ENCODE assay signal across 17 mouse cellular contexts in the genomic region with DNA sequence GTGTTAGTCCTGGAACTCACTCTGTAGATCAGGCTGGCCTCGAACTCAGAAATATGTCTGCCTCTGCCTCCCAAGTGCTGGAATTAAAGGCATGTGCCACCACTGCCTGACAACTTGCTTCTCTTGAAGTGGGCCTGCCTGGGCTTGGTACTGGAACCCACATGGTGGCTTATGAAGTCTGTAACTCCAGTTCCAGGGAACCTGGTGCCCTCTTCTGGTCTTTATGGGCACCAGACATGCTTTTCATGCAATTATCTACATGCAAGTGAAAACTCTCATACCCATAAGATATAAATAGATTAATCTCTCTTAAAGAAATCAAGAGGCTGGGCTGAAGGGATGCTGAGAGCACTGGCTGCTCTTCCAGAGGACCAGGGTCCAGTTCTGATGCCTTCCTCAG. TPM values are rescaled to one million over a fixed set of nuclear protein-coding genes. Genes with fewer than 3 reads are reported as not detected.
DNase-seq lines count a peak whose midpoint lies in the region; ATAC-seq and TF ChIP-seq lines count a peak whose summit lies in the region.
"Had no signal": no experiment of that assay in that cellular context is flagged by ENCODE, and none has a peak within 500 bp of the region (broad histone marks: within the 10 kb centered on the region; RNA-seq: fewer than 3 reads in every experiment).

No protein-coding gene starts in this region.

- intact Hi-C loops in heart, adult 2 months (cut with DNase I): no loop called here

- H3K9ac ChIP-seq in heart, adult 2 months (ENCODE audit: low read depth, low read length): no peak overlapping the region
- no peak overlapping the region for H3K9ac ChIP-seq in heart, embryonic 11.5 days (ENCODE audit: low read depth, low read length)
- H3K9ac ChIP-seq in midbrain, embryonic 11.5 days (ENCODE audit: low read length): no peak overlapping the region
- H3K9ac ChIP-seq in forebrain, embryonic 12.5 days: no peak overlapping the region
- H3K9ac ChIP-seq: heart, embryonic 13.5 days; limb, embryonic 12.5 days; liver, embryonic 15.5 days; midbrain, embryonic 13.5 days had no signal

- no peak overlapping the region for H3K4me3 ChIP-seq in heart, adult 2 months
- no peak overlapping the region for H3K4me3 ChIP-seq in heart, embryonic 11.5 days (ENCODE audit: low read depth, low read length)
- no peak overlapping the region for H3K4me3 ChIP-seq in midbrain, embryonic 11.5 days (ENCODE audit: low read depth, low read length)
- no peak overlapping the region for H3K4me3 ChIP-seq in midbrain, embryonic 10.5 days
- no peak overlapping the region for H3K4me3 ChIP-seq in forebrain, embryonic 12.5 days (replicated peaks)
- H3K4me3 ChIP-seq: heart, embryonic 13.5 days; limb, embryonic 12.5 days; liver, embryonic 15.5 days; midbrain, embryonic 13.5 days had no signal

- no peak for ATAC-seq in heart, embryonic 11.5 days (replicated peaks; ENCODE audit: insufficient number of reproducible peaks, low FRiP score, low TSS enrichment)
- ATAC-seq in midbrain, embryonic 11.5 days (ENCODE audit: low FRiP score): no peak
- ATAC-seq in forebrain, embryonic 12.5 days (ENCODE audit: low FRiP score): no peak
- no peak for ATAC-seq in activated CD4-positive, CD25-positive, alpha-beta regulatory T cell, adult 4 months
- ATAC-seq in megakaryocyte progenitor cell, adult 5-6 weeks (replicated peaks; ENCODE audit: poor library complexity): no peak
- ATAC-seq: intestine, embryonic 16.5 days had no signal

- 79% methylated on average over 1 of the region's 1 CpGs for WGBS in heart, adult 2 months
- WGBS in heart, embryonic 11.5 days (ENCODE audit: insufficient replicate concordance): 58% methylated on average over 1 of the region's 1 CpGs
- 76% methylated on average over 1 of the region's 1 CpGs for WGBS in midbrain, embryonic 11.5 days
- WGBS in midbrain, embryonic 10.5 days: 84% methylated on average over 1 of the region's 1 CpGs
- 85% methylated on average over 1 of the region's 1 CpGs for WGBS in forebrain, embryonic 12.5 days

- H3K4me1 ChIP-seq in heart, adult 2 months (ENCODE audit: control insufficient read depth, insufficient read depth, low read length): no peaks in the 10 kb centered on the region
- H3K4me1 ChIP-seq in heart, embryonic 11.5 days (ENCODE audit: control insufficient read depth, insufficient read depth, low read length): no peaks in the 10 kb centered on the region
- H3K4me1 ChIP-seq in midbrain, embryonic 11.5 days (ENCODE audit: control insufficient read depth, insufficient read depth, low read length): peaks cover 9% of the 10 kb centered on the region
- H3K4me1 ChIP-seq in midbrain, embryonic 10.5 days: peaks cover 26% of the 10 kb centered on the region
- H3K4me1 ChIP-seq in forebrain, embryonic 12.5 days: peaks cover 32% of the 10 kb centered on the region
- H3K4me1 ChIP-seq: heart, embryonic 13.5 days; liver, embryonic 15.5 days had no signal

- H3K4me2 ChIP-seq in heart, embryonic 11.5 days: no peak overlapping the region
- H3K4me2 ChIP-seq in midbrain, embryonic 11.5 days: no peak overlapping the region
- no peak overlapping the region; the same call in 1 of the 2 replicates for H3K4me2 ChIP-seq in forebrain, embryonic 12.5 days
- H3K4me2 ChIP-seq: heart, embryonic 13.5 days; limb, embryonic 12.5 days; liver, embryonic 15.5 days; midbrain, embryonic 13.5 days had no signal

- no peaks in the 10 kb centered on the region for H3K9me3 ChIP-seq in heart, embryonic 11.5 days (replicated peaks; ENCODE audit: control insufficient read depth, low read length)
- no peaks in the 10 kb centered on the region for H3K9me3 ChIP-seq in midbrain, embryonic 11.5 days (ENCODE audit: control insufficient read depth, low read length)
- no peaks in the 10 kb centered on the region for H3K9me3 ChIP-seq in midbrain, embryonic 10.5 days (replicated peaks)
- no peaks in the 10 kb centered on the region for H3K9me3 ChIP-seq in forebrain, embryonic 12.5 days
- H3K9me3 ChIP-seq: heart, embryonic 13.5 days; limb, embryonic 12.5 days; liver, embryonic 15.5 days; midbrain, embryonic 13.5 days had no signal

- no peaks in the 10 kb centered on the region for H3K79me2 ChIP-seq in heart, adult 2 months (replicated peaks; ENCODE audit: control insufficient read depth, insufficient read depth, low read length)

- peaks cover 8% of the 10 kb centered on the region for H3K27me3 ChIP-seq in heart, adult 2 months (ENCODE audit: control insufficient read depth, insufficient read depth, low read length)
- peaks cover 81% of the 10 kb centered on the region for H3K27me3 ChIP-seq in heart, embryonic 11.5 days (ENCODE audit: control insufficient read depth, insufficient read depth, low read length)
- H3K27me3 ChIP-seq in midbrain, embryonic 11.5 days (ENCODE audit: control insufficient read depth, insufficient read depth, low read length): peaks cover 52% of the 10 kb centered on the region
- peaks cover 96% of the 10 kb centered on the region for H3K27me3 ChIP-seq in midbrain, embryonic 10.5 days (ENCODE audit: low read depth, poor library complexity, severe bottlenecking)
- H3K27me3 ChIP-seq in forebrain, embryonic 12.5 days: peaks cover 49% of the 10 kb centered on the region

- no peaks in the 10 kb centered on the region for H3K36me3 ChIP-seq in heart, adult 2 months (ENCODE audit: control insufficient read depth, insufficient read depth, low read length)
- no peaks in the 10 kb centered on the region for H3K36me3 ChIP-seq in heart, embryonic 11.5 days (ENCODE audit: control insufficient read depth, insufficient read depth, low read length)
- no peaks in the 10 kb centered on the region for H3K36me3 ChIP-seq in midbrain, embryonic 11.5 days (ENCODE audit: control insufficient read depth, insufficient read depth, low read length)
- H3K36me3 ChIP-seq in midbrain, embryonic 10.5 days: no peaks in the 10 kb centered on the region
- H3K36me3 ChIP-seq in forebrain, embryonic 12.5 days (replicated peaks): peaks cover 4% of the 10 kb centered on the region; the same call in 1 of the 2 replicates
- H3K36me3 ChIP-seq: heart, embryonic 13.5 days; limb, embryonic 12.5 days; liver, embryonic 15.5 days; midbrain, embryonic 13.5 days had no signal

- H3K27ac ChIP-seq in heart, adult 2 months: no peak overlapping the region
- H3K27ac ChIP-seq in heart, embryonic 11.5 days (ENCODE audit: low read depth, low read length): no peak overlapping the region
- no peak overlapping the region for H3K27ac ChIP-seq in midbrain, embryonic 11.5 days (ENCODE audit: low read depth, low read length)
- H3K27ac ChIP-seq in midbrain, embryonic 10.5 days (replicated peaks): no peak overlapping the region
- H3K27ac ChIP-seq in forebrain, embryonic 12.5 days: peak overlapping the region; percentile 73
- H3K27ac ChIP-seq: heart, embryonic 13.5 days; limb, embryonic 12.5 days; liver, embryonic 15.5 days; midbrain, embryonic 13.5 days had no signal

- no peak for TF ChIP-seq POLR2A in heart, adult 2 months (IDR thresholded peaks at IDR 0.05; ENCODE audit: insufficient read depth, low read depth, low read length)

- TF ChIP-seq EP300 in heart, adult 2 months (IDR thresholded peaks at IDR 0.05; ENCODE audit: insufficient read depth, low read depth, low read length): no peak

- no peak for DNase-seq in heart, adult 2 months
- DNase-seq in midbrain, embryonic 11.5 days (ENCODE audit: low spot score, missing footprints): peak; percentile 83
- DNase-seq in midbrain, embryonic 10.5 days (ENCODE audit: low spot score): no peak
- DNase-seq: cerebellum, adult 9-11 months; embryo, embryonic 11 days; gastrocnemius, postnatal 36 days; kidney, postnatal 4 days; thymus, postnatal 36 days had no signal

- TF ChIP-seq CTCF in heart, adult 2 months (IDR thresholded peaks at IDR 0.05): peak; percentile 23

RNA-seq across cellular contexts. Expression of a gene that starts 58.8 kb away (rescaled TPM):
- not detected for total RNA-seq in heart, adult 2 months (2021)
- not detected in 2 replicates for polyA plus RNA-seq in heart, adult 2 months (2012; rRNA removed)
- polyA plus RNA-seq in heart, embryonic 11.5 days (2014; fragmentation: Nextera tagmentation; extraction: Ambion mirVana): not detected in 2 replicates
- 0.41 and 0.75 TPM in 2 replicates for polyA plus RNA-seq in midbrain, embryonic 11.5 days (2014; fragmentation: Nextera tagmentation; extraction: Ambion mirVana)
- polyA plus RNA-seq in midbrain, embryonic 10.5 days (2016; fragmentation: Nextera tagmentation; extraction: Ambion mirVana): 0.55 and 0.81 TPM in 2 replicates
- polyA plus RNA-seq in forebrain, embryonic 12.5 days (2016; fragmentation: Nextera tagmentation; extraction: Ambion mirVana): 7.1 and 8.5 TPM in 2 replicates
- not detected for polyA plus RNA-seq in activated CD4-positive, CD25-positive, alpha-beta regulatory T cell, adult 4 months (2017; shearing (Covaris generic))
- total RNA-seq in megakaryocyte progenitor cell, adult 5-6 weeks (2015): 0.29 and 1.9 TPM in 2 replicates
- total RNA-seq in megakaryocyte progenitor cell, adult 5-6 weeks (2017): 0.17 and 2.0 TPM in 2 replicates
- total RNA-seq: gastrocnemius, postnatal 36 days had no signal
- polyA plus RNA-seq: heart, embryonic 13.5 days; limb, embryonic 12.5 days had no signal
